Mouse (Mus musculus) limb, embryonic 14.5 days (tissue): ENCODE measurements around the gene Col15a1. TPM values are rescaled to one million over a fixed set of nuclear protein-coding genes. Genes with fewer than 3 reads are reported as not detected.

Experiments
- ATAC-seq: fragments of 200-750 bp; cut with Nextera tagmentation; 2 replicates; pipeline ENCODE4 v1.8.0; 2017; ENCODE audit warnings: low read depth, moderate number of reproducible peaks, moderate TSS enrichment; ENCODE audit not compliant: low FRiP score
- DNase-seq: peaks from one replicate; pipeline ENCODE4 v3.0.0-alpha.2; 2015; ENCODE audit warnings: low spot score
- H3K27ac ChIP-seq: fragments of 300-500 bp; sonication (generic); replicated peaks from 2 replicates; pipeline ENCODE4 v1.5.1; 2014; ENCODE audit warnings: low read depth, mild to moderate bottlenecking, low read length, moderate library complexity, mixed read lengths
- H3K27me3 ChIP-seq: fragments of 300-500 bp; sonication (generic); 2 replicates; pipeline ENCODE4 v1.6.1; 2014; ENCODE audit warnings: low read length, mixed read lengths; ENCODE audit not compliant: control insufficient read depth, insufficient read depth
- H3K36me3 ChIP-seq: fragments of 300-500 bp; sonication (generic); 2 replicates; pipeline ENCODE4 v1.6.1; 2014; ENCODE audit warnings: mild to moderate bottlenecking, low read length, moderate library complexity, mixed read lengths; ENCODE audit not compliant: control insufficient read depth, insufficient read depth
- H3K4me1 ChIP-seq: fragments of 300-500 bp; sonication (generic); 2 replicates; pipeline ENCODE4 v1.6.1; 2014; ENCODE audit warnings: antibody characterized with exemption, low read length, mixed read lengths; ENCODE audit not compliant: control insufficient read depth, insufficient read depth
- H3K4me2 ChIP-seq: fragments of 300-500 bp; sonication (generic); replicated peaks from 2 replicates; pipeline ENCODE4 v1.6.1; 2014; ENCODE audit warnings: low read depth, mild to moderate bottlenecking, low read length, moderate library complexity; ENCODE audit not compliant: severe bottlenecking
- H3K4me3 ChIP-seq: fragments of 300-500 bp; sonication (generic); replicated peaks from 2 replicates; pipeline ENCODE4 v1.5.1; 2014; ENCODE audit warnings: low read length
- H3K9ac ChIP-seq: fragments of 300-500 bp; sonication (generic); 2 replicates; pipeline ENCODE4 v1.6.1; 2014; ENCODE audit warnings: mild to moderate bottlenecking, low read depth, low read length, moderate library complexity; ENCODE audit not compliant: severe bottlenecking
- H3K9me3 ChIP-seq: fragments of 300-500 bp; sonication (generic); 2 replicates; pipeline ENCODE4 v1.6.1; 2016; ENCODE audit warnings: low read length; ENCODE audit not compliant: control insufficient read depth
- POLR2A ChIP-seq: fragments of 200-500 bp; IDR thresholded peaks from 2 replicates; pipeline ENCODE4 v1.8.0; 2012; ENCODE audit warnings: inconsistent platforms, mild to moderate bottlenecking, moderate library complexity, borderline replicate concordance; ENCODE audit not compliant: insufficient read depth, insufficient read length; ENCODE audit errors: extremely low read depth
- WGBS: fragments of 180-500 bp; shearing (Covaris S2); extraction: QIAGEN DNeasy Blood & Tissue Kit; methylation state at CpG from one replicate; pipeline ENCODE4 v1.1.7; 2014; 5-methylcytosine and 5-hydroxymethylcytosine counted together
- polyA plus RNA-seq, 2 experiments: library from polyadenylated mRNA; depleted of rRNA in 1 of 2; stranded (reverse) in 1 of 2; unstranded in 1 of 2; fragments of >200 nt; fragmentation: Nextera tagmentation in 1 of 2; extraction: Ambion mirVana in 1 of 2; gene quantifications; 2 replicates each; pipeline versions ENCODE4 v1.2.1 to v1.2.3; 2012 to 2014

The Col15a1 gene
- polyA plus RNA-seq, 2 experiments, result 30.6 to 86.3 TPM

- Histone ChIP-seq H3K9me3 (no peaks in the 10 kb centered on the region), H3K4me3 (no peak overlapping the region), H3K27ac (no peak overlapping the region), H3K4me2 (no peak overlapping the region), H3K4me1 (no peaks in the 10 kb centered on the region), H3K27me3 (no peaks in the 10 kb centered on the region), H3K36me3 (no peaks in the 10 kb centered on the region), H3K9ac (no peak overlapping the region)
- DNase-seq (no peak), ATAC-seq (no peak)
- TF ChIP-seq POLR2A, result no peak
- 80% methylated on average over 9 of the region's 9 CpGs for WGBS
Observed at GRCm38 (mm10) chr4:47272452-47273130, 64.6 kb downstream of the Col15a1 start.

- WGBS, result 86% methylated on average over 8 of the region's 8 CpGs
- no peak for ATAC-seq
- H3K4me2 ChIP-seq, result no peak overlapping the region
- H3K36me3 ChIP-seq, result no peaks in the 10 kb centered on the region
- no peak overlapping the region for H3K9ac ChIP-seq
- H3K27me3 ChIP-seq, result no peaks in the 10 kb centered on the region
- H3K9me3 ChIP-seq, result no peaks in the 10 kb centered on the region
- H3K4me1 ChIP-seq, result no peaks in the 10 kb centered on the region
- no peak overlapping the region for H3K27ac ChIP-seq
- TF ChIP-seq POLR2A, result no peak
- H3K4me3 ChIP-seq, result no peak overlapping the region
- no peak for DNase-seq
Observed at GRCm38 (mm10) chr4:47273795-47274194, 65.8 kb downstream of the Col15a1 start.

GRCm38 (mm10) chr4:47274911-47275310, 67.0 kb downstream of the Col15a1 start:
- ATAC-seq (no peak), DNase-seq (no peak)
- Histone ChIP-seq H3K4me1 (peaks cover 3% of the 10 kb centered on the region; the same call in 1 of the 2 replicates), H3K27ac (no peak overlapping the region), H3K36me3 (no peaks in the 10 kb centered on the region), H3K4me2 (no peak overlapping the region), H3K9me3 (no peaks in the 10 kb centered on the region), H3K9ac (no peak overlapping the region), H3K27me3 (no peaks in the 10 kb centered on the region), H3K4me3 (no peak overlapping the region)
- TF ChIP-seq POLR2A, result no peak
- WGBS, result 84% methylated on average over 2 of the region's 2 CpGs

GRCm38 (mm10) chr4:47278397-47278796, 70.4 kb downstream of the Col15a1 start:
- no peaks in the 10 kb centered on the region for H3K36me3 ChIP-seq
- H3K27ac ChIP-seq, result no peak overlapping the region
- H3K4me3 ChIP-seq, result no peak overlapping the region
- H3K4me2 ChIP-seq, result no peak overlapping the region
- H3K9me3 ChIP-seq, result no peaks in the 10 kb centered on the region
- no peak overlapping the region for H3K9ac ChIP-seq
- DNase-seq (no peak), ATAC-seq (no peak)
- 96% methylated on average over 6 of the region's 6 CpGs for WGBS
- peaks cover 3% of the 10 kb centered on the region; the same call in 1 of the 2 replicates for H3K4me1 ChIP-seq
- no peak for TF ChIP-seq POLR2A
- H3K27me3 ChIP-seq, result no peaks in the 10 kb centered on the region

- H3K4me2 ChIP-seq, result no peak overlapping the region
- H3K36me3 ChIP-seq, result no peaks in the 10 kb centered on the region
- no peak for DNase-seq
- no peak overlapping the region for H3K27ac ChIP-seq
- TF ChIP-seq POLR2A, result no peak
- WGBS, result 31% methylated on average over 10 of the region's 10 CpGs
- no peak overlapping the region for H3K4me3 ChIP-seq
- no peaks in the 10 kb centered on the region for H3K9me3 ChIP-seq
- no peak overlapping the region for H3K9ac ChIP-seq
- no peaks in the 10 kb centered on the region for H3K27me3 ChIP-seq
- peaks cover 3% of the 10 kb centered on the region; the same call in 1 of the 2 replicates for H3K4me1 ChIP-seq
- peak; percentile 65 for ATAC-seq
Observed at GRCm38 (mm10) chr4:47279085-47279707, 71.2 kb downstream of the Col15a1 start.
